Mouse (Mus musculus): ENCODE measurements around the gene Por.
A peak's percentile ranks its signal among the peaks of the same experiment; 100 is the strongest.

Por gene

GRCm38 (mm10) chr5:135727871-135728270, 58.0 kb downstream of the Por start:
- DNase-seq (ENCODE audit: low spot score), result no peak

DNA sequence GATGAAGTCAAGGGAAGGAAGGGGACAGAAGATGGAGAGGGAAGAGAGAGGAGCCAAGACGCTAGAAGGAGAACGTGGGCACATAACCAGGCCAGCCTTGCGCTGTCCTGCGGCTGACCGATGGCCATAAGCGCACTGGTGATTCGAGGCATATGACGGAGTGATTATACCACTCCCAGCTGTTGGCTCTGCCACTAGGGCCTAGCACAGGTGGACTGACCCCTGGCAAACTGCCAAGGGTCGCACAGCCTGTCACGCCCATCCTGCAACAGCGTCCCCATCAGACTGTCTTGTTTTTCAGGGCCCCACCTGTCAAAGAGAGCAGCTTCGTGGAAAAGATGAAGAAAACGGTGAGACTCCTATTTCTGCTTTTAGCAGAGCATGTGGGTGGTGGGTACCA, 58.5 kb downstream of the Por start:
- no peak for DNase-seq (ENCODE audit: low spot score)

DNA sequence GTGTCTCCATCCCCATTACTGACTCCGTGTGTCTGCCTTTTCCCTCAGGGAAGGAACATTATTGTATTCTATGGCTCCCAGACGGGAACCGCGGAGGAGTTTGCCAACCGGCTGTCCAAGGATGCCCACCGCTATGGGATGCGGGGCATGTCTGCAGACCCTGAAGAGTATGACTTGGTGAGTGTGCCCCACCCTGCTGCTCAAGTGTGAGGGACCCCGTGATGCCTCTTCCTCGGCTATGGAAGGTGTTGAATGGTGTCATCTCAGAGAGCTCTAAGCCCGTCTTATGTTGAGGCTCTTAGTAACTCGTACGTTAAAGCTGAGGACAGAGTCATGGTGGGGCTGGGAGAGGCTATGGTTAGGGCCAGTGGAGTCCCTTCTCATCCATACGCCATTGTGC, 59.5 kb downstream of the Por start:
- DNase-seq (ENCODE audit: low spot score), result no peak

GRCm38 (mm10) chr5:135730278-135730677, 60.4 kb downstream of the Por start:
- DNase-seq (ENCODE audit: low spot score), result no peak

GRCm38 (mm10) chr5:135730916-135731315, 61.1 kb downstream of the Por start:
- no peak for DNase-seq (ENCODE audit: low spot score)

DNA sequence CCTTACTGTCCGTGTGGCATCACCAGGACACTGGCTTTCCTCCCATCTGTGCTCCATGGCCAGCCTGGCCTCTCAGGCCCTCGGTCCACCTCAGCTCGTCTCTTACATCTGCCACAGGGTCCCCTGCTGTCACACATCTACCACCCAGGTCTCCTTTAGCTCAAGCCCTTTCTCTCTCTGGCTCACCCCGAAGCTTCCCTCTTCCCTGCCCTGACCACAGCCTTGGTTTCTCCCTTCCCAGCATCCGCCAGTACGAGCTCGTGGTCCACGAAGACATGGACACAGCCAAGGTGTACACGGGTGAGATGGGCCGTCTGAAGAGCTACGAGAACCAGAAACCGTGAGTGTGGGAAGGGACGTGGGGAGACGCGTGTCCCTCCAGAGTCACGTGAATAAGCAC, 61.5 kb downstream of the Por start:
- no peak for DNase-seq (ENCODE audit: low spot score)

GRCm38 (mm10) chr5:135733071-135733470, 63.2 kb downstream of the Por start:
- DNase-seq (ENCODE audit: low spot score), result no peak

DNA sequence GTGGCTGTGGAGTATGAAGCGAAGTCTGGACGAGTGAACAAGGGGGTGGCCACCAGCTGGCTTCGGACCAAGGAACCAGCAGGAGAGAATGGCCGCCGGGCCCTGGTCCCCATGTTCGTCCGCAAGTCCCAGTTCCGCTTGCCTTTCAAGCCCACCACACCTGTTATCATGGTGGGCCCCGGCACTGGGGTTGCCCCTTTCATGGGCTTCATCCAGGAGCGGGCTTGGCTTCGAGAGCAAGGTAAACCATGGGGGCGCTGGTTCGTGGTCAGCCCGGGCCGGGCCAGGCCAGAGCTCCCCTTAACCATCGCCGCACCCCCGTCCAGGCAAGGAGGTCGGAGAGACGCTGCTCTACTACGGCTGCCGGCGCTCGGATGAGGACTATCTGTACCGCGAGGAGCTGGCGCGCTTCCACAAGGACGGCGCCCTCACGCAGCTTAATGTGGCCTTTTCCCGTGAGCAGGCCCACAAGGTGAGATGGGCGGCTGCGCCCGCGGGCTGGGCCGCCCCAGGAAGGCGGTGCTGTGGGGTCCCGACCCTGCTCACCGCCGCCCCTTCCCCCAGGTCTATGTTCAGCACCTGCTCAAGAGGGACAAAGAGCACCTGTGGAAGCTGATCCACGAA, 64.3 kb downstream of the Por start:
- no peak for DNase-seq (ENCODE audit: low spot score)

GRCm38 (mm10) chr5:135735741-135736140, 65.9 kb downstream of the Por start:
- no peak for DNase-seq (ENCODE audit: low spot score)

DNA sequence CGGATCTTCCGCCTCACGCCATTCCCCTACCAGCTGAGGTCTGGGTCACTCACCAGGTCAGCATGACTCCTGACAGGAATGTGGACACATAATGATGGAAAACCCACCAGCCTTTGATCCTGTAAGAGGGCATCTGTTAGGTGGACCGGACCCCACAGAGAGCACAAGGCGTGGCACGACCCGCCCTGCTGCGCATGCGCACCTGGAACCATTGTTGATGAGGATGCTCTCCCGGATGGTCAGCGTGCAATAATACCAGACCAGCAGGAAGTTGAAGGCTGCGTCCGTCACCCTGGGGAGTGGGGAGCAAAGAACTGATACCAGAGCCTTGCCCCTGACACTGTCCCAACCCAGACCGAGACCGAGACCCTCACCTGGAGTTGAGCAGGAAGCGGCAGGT, 66.7 kb downstream of the Por start:
- no peak for DNase-seq (ENCODE audit: low spot score)

GRCm38 (mm10) chr5:135737154-135737553, 67.3 kb downstream of the Por start:
- no peak for DNase-seq (ENCODE audit: low spot score)

- DNase-seq (ENCODE audit: low spot score), result no peak
Observed at GRCm38 (mm10) chr5:135738266-135738665, 68.4 kb downstream of the Por start.

DNA sequence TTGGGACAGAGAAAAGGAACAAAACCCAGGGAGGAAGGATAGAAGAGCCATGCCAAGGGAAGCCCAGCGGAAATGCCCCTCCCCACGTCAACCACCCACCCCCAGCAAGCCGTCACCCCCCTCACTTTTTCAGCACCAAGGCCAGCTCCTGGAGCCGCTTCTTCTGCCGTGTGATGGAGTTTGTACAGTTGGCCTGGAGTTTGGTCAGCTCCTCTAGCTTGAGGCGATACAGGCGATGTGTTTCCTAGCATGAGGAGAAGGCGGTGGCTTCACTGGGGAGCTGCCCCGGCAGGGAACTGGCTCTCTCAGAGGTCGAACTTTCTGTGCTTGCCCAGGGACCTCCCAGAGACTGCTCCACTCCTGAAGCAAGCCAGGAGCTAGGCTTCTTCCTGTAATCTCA, 72.3 kb downstream of the Por start:
- no peak for DNase-seq (ENCODE audit: low spot score)

GRCm38 (mm10) chr5:135742941-135743740, 73.3 kb downstream of the Por start:
- DNase-seq (ENCODE audit: low spot score), result peak; percentile 75

GRCm38 (mm10) chr5:135743741-135744609, 74.1 kb downstream of the Por start, which contains the start of gene Tmem120a:
Gene Tmem120a, minus strand, starts transcription at chr5:135744448.
- DNase-seq (ENCODE audit: low spot score), result peak; percentile 98

DNA sequence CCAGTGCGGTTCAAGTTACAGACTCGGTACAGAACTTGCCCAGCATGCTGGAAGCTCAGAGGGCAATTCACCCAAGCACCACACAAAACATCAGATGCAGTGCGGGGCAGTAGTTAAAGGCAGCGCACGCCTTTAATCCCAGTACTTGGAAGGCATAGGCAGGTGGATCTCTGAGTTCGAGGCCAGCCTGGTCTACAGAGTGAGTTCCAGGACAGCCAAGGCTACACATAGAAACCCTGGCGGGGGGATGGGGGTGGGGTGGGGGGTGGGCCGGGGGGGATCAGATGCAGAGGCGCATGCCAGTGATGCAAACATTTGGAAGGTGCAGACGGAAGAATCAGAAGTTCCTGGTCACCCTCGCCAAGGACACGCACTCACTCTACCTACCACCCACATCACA, 74.9 kb downstream of the Por start:
- no peak for DNase-seq (ENCODE audit: low spot score)

DNA sequence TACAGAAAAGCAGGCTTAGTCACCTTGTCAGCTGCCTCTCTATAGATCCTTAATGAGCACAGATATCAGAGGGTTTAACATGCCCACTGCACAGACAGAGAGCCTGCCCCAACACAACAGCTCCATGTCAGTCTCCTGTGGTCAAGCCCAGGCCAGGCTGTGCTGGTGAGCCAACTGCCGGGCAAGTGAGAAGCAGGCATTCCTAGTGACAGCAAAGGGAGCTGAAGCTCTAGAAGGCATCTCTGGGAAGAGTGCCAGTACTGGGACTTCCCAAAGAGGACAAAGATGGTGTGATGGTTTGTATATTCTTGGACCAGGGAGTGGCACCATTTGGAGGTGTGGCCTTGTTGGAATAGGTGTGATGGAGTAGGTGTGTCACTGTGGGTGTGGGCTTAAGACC, 81.2 kb downstream of the Por start:
- no peak for DNase-seq (ENCODE audit: low spot score)

GRCm38 (mm10) chr5:135751595-135751994, 81.8 kb downstream of the Por start:
- no peak for DNase-seq (ENCODE audit: low spot score)

- DNase-seq (ENCODE audit: low spot score), result no peak
Observed at GRCm38 (mm10) chr5:135761881-135762280, 92.0 kb downstream of the Por start.

- peak; percentile 85 for DNase-seq (ENCODE audit: low spot score)
Observed at GRCm38 (mm10) chr5:135763526-135763925, 93.7 kb downstream of the Por start.

DNA sequence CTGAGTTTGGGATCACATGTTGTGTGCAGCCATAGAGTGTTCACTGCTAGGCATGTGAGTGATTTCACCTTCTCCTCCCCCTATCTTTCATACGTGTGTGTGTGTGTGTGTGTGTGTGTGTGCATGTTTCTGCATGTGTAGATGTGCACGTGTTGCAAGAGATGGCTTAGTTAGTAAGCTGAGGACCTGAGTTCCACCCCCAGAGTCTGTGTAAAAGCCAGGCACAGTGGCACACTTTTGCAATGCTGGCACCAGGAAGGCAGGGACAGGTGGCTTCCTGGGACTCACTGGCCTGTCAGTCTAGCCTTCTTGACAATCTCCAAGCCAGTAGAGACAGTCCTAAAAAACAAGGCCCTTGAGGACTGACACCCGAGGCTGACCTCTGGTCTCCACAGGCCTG, 95.1 kb downstream of the Por start:
- DNase-seq (ENCODE audit: low spot score), result no peak

DNA sequence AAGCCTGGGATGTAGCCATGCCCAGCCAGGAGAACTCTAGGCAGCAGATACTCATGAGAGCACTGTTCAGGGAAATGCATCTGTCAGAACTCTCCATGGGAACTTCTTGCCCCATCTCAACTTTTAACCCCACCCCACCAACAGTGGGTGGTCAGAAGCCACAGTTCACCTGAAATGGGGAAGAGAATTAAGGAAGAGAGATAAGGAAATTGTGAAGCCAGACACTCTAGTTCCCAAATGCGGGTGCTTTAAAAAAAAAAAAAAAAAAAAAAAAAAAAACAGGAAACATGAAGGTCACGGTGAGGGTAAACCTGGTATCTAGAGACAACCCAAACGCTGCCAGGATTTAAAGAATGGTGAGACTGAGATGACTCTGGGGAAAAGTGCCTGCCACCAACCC, 102.7 kb downstream of the Por start:
- DNase-seq (ENCODE audit: low spot score), result no peak

DNA sequence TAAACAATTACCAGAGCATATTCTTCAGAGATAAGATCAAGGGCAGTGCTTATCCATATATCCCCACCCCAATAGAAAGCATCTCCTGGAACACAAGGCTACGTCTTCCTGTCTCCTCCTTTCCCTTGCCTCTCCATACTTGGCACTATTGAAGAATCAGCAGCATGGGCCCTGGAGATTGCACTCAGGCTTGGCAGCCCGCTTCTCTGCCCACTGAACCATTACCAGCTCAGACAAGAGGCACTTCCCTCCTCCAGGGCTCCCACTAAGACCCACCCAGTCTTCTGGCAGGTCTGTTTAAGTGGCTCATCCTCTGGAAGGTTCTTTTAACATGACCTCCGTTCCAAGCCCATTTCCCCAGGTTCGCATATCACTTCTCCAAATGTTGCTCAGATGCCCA, 106.7 kb downstream of the Por start:
- peak; percentile 44 for DNase-seq (ENCODE audit: low spot score)
